Mouse (Mus musculus) ES-Bruce4 (cell line): ENCODE data around the gene Ncor2.

ENCODE experiments used
- CTCF ChIP-seq: IDR thresholded peaks from one replicate; pipeline ENCODE4 v1.8.1; 2011; ENCODE audit warnings: low read depth, low read length
- EP300 ChIP-seq: IDR thresholded peaks from 2 replicates; pipeline ENCODE4 v1.6.1; 2011; ENCODE audit warnings: low read depth, low read length; ENCODE audit not compliant: insufficient read depth
- POLR2A ChIP-seq: IDR thresholded peaks from one replicate; pipeline ENCODE4 v1.8.1; 2011; ENCODE audit warnings: low read length; ENCODE audit not compliant: insufficient read depth

DNA sequence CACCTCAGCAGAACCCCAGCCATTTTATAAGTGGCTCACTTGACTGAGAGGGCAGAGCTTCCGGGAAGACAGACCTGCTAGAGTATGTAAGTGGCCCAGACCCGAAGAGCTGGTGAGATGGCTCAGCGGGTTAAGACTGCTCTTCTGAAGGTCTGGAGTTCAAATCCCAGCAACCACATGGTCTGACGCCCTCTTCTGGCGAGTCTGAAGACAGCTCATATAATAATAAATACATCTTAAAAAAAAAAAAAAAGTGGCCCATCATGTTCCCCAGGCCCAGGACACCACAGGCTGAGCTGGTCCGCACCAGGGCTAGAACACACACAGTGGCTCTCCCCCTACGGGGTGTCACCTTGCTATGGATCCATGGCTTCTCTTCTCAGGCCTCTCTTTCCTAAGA is 56.5 kb downstream of the Ncor2 start:
- TF ChIP-seq CTCF (no peak), POLR2A (no peak), EP300 (no peak)
